Mouse (Mus musculus) cerebellum, adult 9-11 months (tissue): ENCODE data around the gene Prmt7.
"Not testable (repeated sequence)": the region's sequence is repeated elsewhere in the genome, so short reads cannot be mapped to it uniquely, and the experiment has no call there.

Experiments
- DNase-seq: peaks from one replicate; pipeline ENCODE4 v3.0.0; 2022

Gene Prmt7

DNA sequence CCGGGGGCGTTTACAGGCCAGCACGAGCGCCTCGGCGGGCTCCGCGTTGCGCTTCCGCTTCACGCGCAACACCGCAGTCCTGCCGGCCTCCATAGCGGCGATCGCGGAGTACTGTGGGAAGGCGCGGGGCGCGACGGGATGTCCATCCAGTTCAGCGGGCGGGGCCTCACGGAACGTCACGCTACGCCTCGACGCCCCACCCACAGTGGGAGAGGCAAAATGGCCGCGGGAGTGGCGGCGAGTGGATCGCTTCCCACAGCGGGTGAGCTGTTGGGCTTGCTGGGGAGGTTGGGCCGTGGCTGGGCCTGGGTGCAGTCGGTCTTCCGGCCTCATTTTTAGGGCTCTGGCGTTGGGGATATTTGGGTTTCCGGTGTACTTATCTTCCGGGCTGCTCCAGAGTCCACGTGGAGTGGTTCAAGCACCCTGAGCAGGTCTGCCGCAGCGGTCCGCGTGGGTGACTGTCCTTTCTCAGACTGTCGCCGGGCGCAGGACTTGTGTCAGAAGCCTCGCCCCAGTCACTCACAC lies at the start of gene Prmt7, which contains the start of gene Slc7a6os:
TSS of gene Prmt7 (plus strand) at position 116 of the 525 bp plus-strand sequence.
TSS of gene Slc7a6os (minus strand) at position 115 of the 525 bp plus-strand sequence.
- DNase-seq: peak; percentile 95

DNA sequence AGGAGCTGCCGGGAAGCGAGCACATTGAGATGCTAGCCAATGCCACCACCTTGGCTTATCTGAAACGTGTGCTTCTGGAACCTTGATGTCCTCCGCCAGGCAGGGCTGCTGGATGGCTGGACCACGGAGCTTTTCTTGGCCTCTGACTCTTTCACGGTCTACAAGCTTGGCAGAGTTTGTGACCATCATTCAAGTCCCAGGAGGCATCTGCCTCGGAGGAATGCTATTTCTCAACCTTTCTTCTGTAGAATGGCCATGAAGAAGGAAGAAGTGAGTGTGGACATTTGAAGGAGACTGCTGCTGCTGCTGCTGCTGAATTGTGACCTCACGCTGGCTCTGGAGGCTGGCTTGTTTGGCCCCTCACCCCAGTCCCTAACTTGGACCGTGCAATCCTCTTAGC lies 47.5 kb upstream of the Prmt7 start:
- DNase-seq: no peak

DNA sequence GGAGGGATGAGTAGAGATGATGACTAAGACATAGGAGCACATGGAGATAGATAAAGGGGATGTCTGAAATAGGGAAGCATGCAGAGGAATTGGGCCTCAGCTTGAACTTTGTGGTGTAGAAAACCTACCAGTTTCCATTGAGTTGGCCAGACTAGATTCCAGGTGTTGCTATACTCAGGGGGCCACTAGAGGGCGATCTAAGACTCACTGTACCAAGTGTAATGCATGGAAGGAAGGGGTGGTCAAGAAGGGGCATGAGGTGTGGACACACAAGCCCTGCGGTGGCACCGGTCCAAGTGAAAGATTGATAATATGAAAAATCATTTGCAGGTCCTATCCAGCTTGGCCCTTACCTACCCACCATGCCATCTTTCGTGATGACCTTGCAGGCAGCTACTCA lies 45.3 kb upstream of the Prmt7 start:
- DNase-seq: peak; percentile 67

DNA sequence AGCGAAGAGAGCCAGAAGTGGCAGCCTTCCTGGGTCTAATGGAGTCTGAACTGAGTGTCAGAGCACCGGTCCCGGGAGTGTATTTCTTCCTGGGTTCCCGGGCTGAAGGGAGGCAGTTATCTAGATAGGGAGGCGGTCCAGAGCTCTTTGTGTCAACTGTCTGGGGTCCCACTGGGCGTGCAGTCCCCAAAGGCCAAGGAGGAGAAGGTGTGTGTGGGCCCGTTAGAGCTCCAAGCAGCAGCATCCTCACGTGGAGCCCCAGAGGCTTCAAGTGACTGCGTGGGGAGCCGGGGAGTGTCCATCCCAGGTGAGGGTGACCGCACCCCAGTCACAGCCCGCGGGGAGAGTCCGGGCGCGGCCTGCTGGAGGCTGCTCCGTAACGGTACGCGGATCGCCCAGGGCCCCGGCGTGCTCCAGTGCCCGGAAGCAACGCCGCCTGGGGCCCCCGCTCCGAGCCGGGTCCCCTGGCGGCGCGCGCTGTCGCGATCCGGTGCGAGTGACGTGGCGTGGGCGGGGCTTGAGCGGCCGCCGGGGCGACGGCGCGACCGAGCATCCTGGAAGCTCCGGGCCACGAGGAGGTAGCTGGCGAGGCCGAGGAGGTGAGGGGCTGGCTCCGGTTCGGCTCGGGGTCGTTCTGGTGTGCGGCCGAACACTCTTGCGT lies 42.2 kb upstream of the Prmt7 start, which contains the start of gene Slc7a6:
TSS of gene Slc7a6 (plus strand) at position 502 of the 661 bp plus-strand sequence.
- peak; percentile 87 for DNase-seq

DNA sequence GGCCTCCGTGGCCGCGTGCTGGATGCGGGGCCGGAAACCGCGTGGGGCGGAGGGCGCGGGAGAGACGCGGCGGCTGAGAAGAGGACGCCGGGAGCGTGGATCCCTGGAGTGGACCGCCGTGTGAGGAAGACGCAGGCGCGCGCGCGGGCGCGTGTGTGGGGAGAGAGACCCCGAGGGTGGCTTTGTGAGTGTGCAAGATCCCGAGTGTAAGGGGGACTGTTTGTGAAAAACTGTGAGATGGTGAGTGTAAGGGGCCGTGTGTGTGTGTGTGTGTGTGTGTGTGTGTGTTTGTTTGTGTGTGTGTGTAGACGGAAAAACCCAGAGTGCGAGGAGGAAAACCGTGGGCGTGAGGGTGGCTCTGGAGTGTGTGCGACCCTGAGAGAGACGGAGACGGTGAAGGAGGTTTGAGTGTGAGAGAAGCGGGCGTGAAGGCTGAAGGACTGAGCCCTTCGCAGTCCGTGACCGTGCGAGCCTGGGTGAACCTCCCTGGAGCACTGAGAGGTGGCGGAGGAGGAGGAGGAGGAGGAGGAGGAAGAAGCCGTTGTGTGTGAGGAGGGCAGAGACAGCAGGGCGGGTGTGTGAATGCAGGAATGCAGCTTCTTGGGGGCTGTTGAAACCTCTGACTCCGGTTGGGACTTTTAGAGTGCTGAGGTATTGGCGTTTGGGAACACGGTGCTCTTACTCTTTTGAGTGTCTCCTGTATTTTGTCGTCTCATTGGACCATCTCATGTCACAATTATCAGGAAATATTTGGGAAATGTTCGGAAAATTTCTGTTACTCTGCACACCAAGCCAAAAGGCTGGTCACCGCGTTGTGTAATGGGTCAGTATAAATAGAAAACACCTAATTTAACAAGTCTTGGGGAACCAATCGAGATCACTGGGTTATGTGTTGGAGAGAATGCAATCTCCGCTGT lies 41.5 kb upstream of the Prmt7 start:
- peak; percentile 60 for DNase-seq

DNA sequence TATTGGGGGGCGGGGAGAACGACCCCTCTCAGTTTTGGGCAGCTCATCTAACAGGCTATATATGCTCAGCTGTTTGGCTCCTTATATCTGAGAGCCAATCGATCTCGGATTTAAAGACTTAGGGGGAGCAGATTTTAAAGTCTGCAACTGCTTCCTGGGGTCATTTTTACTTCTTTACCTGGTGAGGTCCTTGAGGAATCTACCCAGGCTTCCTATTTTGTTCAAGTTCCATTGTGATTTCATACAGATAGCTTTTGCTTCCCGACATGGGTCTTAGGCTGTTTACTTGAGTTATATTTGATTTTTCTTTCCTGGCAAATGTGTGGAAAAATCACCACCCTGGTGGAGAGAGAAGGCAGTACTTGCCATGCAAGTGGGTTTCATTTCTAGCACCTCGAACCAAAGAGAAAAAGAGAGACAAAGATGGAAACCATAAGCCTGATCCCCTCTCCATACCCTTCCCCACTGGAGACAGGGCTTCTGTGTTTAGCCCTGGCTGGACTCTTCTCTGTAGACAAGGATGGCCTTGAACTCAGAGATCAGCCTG lies 40.7 kb upstream of the Prmt7 start:
- no peak for DNase-seq

DNA sequence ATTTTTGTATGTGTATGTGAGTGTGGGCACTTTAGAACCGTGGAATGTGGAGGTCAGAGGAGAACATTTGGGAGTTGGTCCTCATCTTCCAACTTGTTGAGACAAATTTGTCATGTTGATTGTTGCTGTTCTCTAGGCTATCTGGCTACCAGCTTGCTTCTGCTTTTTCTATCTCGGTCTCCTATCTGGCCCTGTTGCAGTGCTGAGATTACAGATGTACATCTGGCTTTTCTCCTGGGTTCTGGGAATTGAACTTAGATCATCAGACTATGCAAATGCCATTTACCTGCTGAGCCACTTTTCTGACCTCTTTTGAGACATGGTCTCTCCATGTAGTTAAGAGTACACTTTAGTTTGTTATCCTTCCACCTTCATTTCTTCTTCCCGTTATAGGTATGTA lies 37.2 kb upstream of the Prmt7 start:
- no peak for DNase-seq

DNA sequence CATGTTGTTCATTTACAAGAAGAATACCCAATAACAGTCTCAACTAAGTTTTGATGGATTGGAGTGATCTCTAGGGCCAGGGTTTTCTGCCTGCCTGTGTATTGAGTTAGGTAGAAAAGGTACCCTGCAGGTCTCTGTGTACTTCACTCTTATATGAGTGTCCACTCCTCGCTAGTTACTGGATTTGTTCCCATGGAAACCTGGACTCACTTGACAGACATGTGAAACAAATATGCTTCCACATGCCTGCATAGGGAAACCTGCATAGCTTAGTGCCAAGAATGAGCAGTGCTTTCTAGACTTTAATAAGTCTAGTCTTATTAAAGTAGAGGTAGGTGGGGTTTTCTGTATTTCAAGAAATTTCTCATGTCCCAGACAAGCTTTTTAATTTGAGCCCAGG lies 33.8 kb upstream of the Prmt7 start:
- DNase-seq: no peak

DNA sequence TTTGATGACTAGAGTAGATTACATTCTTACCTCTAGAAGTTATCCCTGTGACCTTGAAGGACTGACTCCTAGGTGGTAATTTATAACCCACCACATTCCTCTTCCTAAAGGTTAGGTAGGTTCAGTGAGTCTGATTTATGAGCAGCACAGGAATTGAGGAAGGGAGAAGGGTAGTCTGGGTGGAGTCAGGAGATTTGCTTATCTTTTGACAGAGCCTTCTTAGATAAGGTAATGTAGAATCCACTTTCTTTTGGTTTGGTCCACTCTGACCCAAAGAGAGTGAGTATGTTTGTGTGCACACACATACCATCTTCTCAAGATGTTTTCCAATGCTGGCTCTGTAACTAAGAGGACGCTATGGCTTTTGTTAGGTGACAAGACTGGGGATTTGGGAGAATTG lies 33.1 kb upstream of the Prmt7 start:
- no peak for DNase-seq

DNA sequence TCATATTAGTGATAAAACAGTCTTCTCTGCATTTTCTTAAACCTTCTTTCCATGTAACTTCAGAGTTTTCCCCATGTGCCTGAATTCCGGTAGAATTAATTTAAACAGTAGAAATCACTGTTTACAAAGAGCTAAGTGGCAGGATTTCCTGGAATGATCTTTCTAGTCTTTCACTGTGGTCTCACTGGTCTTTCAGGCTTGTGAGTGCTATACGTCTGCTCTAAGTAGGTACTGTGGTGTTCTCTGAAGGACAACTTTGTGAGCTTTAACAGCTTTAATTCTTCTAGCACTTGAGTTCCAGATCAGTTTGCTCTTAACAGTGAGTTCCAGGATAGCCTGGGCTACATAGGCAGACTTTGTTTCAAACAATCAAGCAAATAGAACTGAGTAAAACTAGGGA lies 32.3 kb upstream of the Prmt7 start:
- DNase-seq: no peak

DNA sequence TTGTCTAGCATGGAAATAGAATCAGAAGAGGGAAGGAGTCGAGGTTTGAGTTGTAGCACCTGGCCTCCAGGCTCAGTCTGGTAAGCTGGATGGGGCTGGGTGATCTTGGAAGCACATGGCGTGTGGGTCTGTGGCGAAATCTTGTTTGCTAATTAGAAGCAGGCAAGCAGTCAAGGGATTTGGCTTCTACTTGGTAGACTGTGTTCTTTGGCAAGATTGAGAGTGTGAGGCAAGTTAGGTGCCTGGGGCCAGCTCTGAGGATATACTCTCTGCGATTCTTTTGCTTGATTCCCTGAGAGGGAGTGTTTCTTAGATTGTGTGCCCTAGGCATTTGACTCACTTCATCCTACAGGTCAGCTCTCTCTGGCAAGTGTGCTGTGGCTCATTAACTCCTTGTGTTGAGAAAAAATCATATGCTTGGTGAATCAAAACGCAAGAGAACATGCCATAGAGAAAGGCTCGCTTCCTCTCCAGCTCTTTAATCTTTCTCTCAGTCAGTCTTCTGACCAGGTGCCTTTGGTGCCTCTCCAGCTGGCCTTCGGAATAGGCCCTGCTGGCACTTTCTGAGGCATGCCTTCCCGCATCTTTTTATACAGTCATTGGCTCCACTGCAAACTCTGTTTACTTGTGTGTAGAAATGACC lies 25.0 kb upstream of the Prmt7 start:
- peak; percentile 40 for DNase-seq

DNA sequence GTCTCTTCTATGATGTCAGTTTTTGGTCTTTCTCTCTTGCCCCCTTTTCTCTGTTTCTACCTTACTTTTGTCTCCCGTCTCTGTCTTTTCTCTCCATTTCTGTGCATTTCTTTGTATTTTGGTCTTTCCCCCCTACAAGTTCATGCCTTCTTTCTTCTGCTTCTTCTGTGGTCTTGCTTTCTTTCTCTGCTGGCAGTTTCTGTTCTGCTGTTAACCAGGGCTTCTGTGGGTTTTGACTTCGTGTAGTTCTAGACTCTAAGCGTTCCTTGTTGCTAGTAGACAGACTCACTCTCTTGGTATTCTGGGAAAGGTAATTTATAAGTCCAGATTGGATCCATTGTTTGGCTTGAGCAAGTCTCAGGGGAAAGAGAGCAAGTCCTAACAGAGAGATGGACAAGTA lies 24.3 kb upstream of the Prmt7 start:
- DNase-seq: no peak

DNA sequence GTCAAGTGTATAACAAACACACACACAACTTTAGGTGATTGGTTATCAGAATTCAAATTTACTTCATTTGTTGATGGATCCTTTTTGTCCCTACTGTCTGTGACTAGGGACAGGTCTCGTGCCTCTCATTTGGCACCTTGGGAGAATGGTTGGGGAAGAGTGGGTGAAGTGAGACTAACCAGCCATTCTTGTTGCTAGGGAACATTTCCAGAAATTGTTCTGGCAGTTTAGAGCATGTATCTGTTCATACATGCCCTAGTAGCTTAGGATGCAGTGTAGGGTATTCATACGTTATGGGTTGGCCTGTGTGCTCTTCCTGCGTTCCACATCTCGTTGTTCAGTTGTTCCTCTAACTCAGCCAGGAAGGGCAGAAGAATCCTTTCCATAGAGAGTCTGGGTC lies 21.6 kb upstream of the Prmt7 start:
- DNase-seq: no peak

DNA sequence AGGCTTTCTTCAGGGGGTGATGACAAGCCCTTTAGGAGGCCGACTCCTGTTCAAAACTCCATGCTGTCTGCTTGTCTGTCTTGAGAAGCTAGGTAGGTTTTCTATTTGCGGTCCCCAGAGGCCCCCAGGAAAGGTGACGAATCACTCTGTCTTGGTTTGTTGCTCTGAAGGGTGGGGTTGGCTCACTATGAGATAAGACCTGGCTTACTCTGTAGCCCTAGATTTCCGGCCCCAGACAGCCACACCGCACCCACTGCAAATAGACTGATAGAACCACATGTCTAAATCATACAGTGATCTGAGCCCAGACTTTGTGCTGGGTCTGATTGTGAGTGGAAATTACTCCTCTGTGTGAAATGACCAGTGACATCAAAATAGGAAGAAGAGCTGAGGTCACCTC lies 19.1 kb upstream of the Prmt7 start:
- DNase-seq: no peak

DNA sequence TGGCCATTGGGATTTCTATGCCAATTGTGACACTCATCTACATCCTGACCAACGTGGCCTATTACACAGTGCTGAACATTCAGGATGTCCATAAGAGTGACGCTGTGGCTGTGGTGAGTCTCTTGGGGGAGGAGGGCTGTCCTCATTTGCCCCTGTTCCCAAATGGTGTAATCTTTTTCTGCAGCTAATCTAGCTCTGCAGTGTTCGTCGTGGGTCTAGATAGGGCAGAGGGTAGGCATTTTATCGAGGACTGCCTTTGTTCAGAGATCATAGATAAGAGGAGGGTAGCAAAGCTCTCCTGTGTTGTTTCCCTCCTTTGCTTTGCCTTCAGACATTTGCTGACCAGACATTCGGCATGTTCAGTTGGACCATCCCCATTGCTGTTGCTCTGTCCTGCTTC lies 17.6 kb upstream of the Prmt7 start:
- no peak for DNase-seq

DNA sequence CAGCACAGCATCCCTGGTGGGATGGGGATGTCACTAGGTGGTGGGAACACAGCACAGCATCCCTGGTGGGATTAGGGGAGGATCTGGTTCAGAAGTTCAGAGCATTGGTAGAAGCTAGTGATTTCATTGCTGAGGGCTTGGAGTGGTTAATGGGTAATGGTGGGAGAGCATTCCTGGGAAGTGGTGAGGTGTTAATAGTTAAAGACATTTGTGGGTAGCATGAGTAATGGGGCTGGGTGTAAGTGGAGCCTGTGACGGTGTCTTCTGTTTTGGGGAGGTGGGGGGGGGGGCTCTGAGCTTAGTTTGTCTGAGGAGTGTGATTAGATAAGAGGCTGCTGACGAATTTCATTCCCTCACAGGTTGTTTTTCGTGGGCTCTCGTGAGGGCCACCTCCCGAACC lies 16.7 kb upstream of the Prmt7 start:
- no peak for DNase-seq

DNA sequence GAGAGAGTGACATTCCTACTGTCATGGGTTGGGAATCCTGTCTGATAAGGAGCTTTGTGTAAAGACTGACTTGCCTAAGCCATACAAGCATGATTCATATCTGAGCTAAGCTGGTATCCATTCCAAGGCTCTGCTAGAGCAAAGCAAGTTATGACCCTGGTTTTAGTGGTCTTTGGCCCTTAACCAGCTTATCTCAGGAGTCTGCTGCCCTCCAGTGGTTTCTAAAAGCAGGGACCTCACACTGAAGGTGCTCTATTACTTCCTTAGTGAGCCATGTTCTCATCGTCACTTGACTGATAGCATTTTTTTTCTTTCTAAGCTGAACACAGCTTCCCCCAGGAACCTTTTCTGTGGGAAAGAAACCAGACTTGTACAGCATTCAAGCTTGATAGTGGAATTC lies 12.0 kb upstream of the Prmt7 start:
- DNase-seq: no peak

DNA sequence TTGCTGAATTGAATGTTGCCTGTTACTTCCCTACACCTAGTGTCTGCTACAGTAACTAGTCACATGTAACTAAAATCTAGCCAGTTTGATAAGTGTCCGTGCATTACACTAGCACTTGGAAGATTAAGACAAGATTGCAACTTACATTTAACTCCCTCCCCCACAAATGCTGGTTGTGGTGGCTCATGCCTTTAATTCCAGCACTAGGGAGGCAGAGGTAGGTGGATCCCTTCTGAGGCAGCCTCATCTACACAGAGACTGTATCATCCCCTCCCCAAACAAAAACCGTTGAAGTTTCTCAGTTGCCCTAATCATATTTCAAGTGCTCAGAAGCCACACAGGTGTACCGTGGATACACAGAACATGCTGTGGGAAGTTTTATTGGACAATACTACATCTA lies 11.1 kb upstream of the Prmt7 start:
- not testable (repeated sequence) for DNase-seq

DNA sequence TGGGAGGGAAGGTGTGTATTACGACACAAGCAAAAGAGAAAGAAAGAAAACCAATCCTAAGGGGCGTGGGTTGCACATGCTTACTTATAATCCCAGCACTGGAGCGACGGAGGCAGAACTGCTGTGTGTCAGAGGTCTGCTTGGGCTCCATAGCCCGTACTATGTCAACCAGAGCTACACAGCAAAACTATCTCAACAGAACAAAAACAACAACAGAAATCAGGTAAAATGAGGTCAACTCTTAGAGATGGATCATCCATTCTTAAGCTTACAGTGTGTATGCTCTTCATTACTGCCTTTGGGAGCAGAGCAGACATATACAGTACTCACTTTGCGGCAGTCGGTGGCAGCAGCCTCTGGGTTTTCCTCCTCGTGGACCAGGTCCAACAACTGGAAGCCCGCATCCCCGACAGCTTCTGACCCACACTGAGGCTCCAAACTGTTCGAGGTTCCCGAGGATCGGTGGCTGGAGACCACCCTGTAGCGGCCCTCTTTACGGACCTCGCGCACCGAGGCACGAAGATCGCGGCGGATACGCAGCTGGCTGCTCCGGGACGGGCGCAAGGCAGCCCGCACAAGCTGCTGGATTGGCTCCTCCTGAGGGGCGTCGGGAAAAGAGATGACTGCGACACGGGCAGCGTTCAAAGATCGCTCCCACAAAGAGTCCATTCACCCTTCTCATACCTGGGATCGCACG lies 553 bp upstream of the Prmt7 start:
- peak; percentile 14 for DNase-seq

DNA sequence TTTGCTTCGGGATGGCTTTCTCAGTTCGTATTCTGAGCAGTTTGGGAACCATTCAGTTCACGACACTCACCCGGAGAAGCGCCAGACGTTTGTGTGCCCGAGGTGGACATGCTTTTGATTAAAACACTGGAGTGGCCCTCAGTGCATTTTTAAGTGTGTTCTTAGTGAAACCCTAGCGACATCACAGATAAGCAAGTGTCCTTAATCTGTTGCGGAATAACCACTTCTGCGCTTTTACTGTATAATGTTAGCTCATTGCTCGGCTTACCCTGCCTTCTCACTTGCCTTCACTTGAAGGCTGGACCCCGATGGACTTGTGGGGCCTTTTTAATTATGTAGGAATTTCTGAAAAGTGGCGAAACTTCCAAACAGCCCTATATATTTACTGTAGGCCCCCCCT lies 685 bp downstream of the Prmt7 start:
- DNase-seq: no peak

DNA sequence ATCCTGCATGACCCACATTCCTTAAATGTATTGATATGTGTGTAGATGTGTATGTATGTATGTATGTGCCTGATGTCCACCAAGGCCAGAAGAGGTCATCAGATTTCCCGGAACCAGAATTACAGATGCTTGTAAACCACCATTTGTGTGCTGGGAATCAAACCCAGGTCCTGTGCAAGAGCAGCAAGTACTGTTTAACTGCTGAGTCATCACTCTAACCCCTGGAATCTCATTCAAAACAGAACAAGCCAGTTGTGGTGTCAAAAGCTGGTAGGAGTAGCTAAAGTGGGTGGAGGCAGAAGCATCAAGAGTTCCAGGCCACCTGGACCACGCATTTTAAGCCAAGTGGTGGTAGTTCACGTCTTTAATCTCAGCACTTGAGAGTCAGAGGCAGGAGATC lies 3.2 kb downstream of the Prmt7 start:
- no peak for DNase-seq

DNA sequence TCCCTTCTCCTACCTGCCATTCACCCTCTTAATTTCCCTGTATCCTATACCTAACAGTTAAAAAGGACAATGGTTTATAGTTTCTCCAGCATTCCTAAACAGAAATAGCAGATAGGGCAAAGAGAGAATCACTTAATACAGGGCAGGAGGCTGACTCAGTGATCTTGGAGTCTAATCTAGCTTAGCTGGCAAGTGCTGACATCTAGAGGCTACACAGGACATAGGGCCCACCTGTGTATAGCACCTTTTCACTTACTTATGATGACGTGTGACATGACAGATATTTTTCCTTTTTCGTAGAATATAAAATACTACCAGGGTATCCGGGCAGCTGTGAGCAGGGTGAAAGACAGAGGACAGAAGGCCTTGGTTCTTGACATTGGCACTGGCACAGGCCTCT lies 8.9 kb downstream of the Prmt7 start:
- DNase-seq: no peak

DNA sequence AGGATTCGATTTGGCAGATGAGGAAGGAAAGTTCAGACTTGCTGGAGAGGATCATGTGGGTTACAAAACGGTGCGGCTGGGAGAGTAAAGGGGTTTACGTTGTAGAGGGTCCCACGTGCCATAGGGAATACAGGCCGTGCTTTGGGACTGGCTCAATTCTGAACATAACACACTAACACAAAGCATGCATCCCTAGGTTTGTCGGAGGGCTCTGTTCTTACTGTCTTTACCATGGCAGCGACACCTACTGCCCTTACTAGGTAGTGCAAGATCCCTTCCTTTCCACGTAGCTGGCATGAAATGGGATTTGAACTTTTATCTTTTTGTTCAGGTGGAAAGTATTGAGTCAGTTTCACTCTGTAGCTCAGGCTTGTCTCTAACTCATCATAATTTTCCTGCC lies 15.9 kb downstream of the Prmt7 start:
- DNase-seq: peak; percentile 44
